Mouse (Mus musculus) brain, embryonic 14.5 days (tissue): ENCODE results near the gene Mapre1.

Experiments used
- CTCF ChIP-seq: fragments of 200-500 bp; IDR thresholded peaks from 2 replicates; pipeline ENCODE4 v1.5.1; 2012; ENCODE audit warnings: inconsistent platforms, mild to moderate bottlenecking, moderate library complexity, borderline replicate concordance; ENCODE audit not compliant: insufficient read depth, insufficient read length; ENCODE audit errors: extremely low read depth
- POLR2A ChIP-seq: fragments of 200-500 bp; IDR thresholded peaks from 2 replicates; pipeline ENCODE4 v1.6.1; 2012; ENCODE audit warnings: mild to moderate bottlenecking, inconsistent platforms, borderline replicate concordance; ENCODE audit not compliant: poor library complexity, insufficient read depth, insufficient read length, severe bottlenecking; ENCODE audit errors: extremely low read depth

GRCm38 (mm10) chr2:153723098-153723497 is 18.0 kb upstream of the Mapre1 start:
- TF ChIP-seq CTCF = no peak
- no peak for TF ChIP-seq POLR2A
